Mouse (Mus musculus) left cerebral cortex, adult 18-20 months (tissue): Measurements from ENCODE around the gene Zfp804a. TPM values are rescaled to one million over a fixed set of nuclear protein-coding genes. Genes with fewer than 3 reads are reported as not detected.

Experiments used
- DNase-seq, 2 experiments: peaks; one replicate each; pipeline ENCODE4 v3.0.0; 2021 to 2022; ENCODE audit warnings: low spot score in 2 of 2, mixed read lengths in 1 of 2
- long read RNA-seq, 2 experiments: library from polyadenylated mRNA; stranded (forward); transcript quantifications; one replicate each; pipeline ENCODE4 v2.0.0; 2021
- total RNA-seq, 2 experiments: library from RNA; stranded (reverse); gene quantifications; 2 replicates each; pipeline ENCODE4 v1.2.3; 2021

The Zfp804a gene
- total RNA-seq, result 10 to 100 TPM; 13.6 to 13.9 TPM
- long read RNA-seq, experiment 1, full-length matches to known transcripts, result 7 of 8 reads
- long read RNA-seq, experiment 1, partial matches to known transcripts, result 0 of 8 reads
- long read RNA-seq, experiment 1, other reads (novel, unspliced or antisense), result 1 of 8 reads
- long read RNA-seq, experiment 2, full-length matches to known transcripts, result 3 of 3 reads
- long read RNA-seq, experiment 2, partial matches to known transcripts, result 0 of 3 reads
- long read RNA-seq, experiment 2, other reads (novel, unspliced or antisense), result 0 of 3 reads

DNA sequence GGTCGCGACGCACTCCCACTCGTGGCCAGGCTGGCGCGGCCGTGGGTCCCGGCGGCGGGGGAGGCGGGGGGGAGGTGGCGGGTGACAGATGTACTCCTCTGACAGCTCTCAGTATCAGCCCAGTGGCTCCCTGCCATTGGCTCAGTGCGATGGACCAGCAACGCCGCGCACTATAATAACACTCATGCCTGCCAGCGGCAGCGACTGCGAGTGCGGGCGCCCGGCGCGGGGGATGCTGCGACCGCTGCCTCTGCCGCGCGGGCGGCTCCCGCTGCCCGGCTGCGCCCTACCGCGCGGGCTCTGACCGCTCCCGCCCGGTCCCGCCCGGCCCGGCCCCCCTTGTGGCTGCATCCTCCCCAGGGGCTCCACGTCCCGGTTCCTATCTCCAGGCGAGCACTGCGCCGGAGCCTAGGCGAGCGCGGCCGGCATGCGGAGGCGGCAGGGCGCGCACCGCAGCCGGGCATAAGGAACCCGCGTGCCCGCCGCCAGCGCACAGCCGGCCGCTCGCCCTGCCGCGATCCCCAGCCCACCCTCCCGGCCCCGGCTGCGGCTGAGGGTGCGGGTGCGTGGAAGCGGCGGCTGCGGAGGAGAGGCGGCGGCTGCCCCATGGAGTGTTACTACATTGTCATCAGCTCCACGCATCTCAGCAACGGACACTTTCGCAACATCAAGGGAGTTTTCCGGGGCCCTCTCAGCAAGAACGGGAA lies at the start of gene Zfp804a:
Zfp804a (plus strand) TSS at position 38 of the 707 bp plus-strand sequence.
- peak in 1 of 2 experiments; percentile 42 for DNase-seq

GRCm38 (mm10) chr2:82051635-82052034 lies 1.4 kb upstream of the Zfp804a start:
- DNase-seq, result no peak

DNA sequence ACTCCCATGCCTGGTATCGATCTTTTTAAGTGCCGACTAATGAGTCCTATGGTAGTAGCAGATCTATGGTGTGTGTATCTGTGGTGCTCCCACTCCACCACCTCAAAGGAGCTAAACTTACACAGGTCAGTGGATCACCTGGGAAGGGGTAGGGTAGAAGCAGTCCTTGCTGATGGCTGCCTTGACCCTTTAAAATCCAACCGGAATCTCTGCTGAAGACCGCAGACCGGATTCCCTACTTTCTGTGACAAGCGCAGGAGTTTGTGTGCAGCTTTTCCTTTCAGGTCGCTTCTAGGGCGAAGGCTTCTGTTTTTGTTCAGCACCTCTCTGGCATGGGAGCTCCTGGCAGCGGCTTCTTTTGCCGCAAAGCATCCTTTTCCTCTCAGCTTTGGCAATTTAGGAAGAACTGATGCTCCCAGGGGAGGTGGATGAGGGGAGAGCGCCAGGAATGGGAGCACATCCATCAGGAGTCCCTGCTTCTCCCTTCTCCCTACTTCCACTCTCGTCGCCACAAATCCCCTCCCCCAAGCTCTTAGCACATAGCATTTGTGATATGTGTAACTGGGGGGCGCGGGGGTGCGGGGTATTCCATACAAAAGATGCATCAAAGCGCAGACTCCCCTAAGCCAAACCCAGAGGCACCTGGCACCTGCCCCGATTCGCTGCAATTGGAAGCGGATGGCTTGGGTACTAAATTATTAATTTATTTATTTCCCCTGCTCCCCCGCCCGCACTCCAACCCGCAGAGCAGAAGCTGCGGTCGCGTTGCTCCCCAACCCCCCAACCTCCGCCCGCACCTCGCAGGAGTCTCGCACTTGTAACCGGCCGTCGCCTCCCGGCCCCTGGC lies 461 bp upstream of the Zfp804a start:
- DNase-seq, result peak; percentile 45 to 69

DNA sequence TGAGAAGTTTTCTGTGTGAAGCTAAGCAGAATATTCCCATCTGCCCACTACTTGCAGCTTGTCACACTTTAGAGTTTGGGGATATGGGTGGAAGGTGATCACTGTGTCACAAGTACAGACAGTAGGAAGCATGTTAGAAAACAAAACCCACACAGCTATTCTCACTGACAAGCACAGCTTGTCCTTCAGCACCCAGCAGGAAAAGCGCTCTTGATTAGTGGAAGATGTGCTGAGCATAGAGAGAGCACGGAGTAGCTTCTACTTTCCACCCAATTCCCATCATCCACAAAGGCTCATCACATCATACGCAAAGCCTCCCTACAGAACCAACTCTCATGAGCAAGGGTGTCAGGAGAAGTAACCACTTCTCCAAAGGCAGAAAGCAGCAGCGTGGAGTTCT lies 1.4 kb downstream of the Zfp804a start:
- DNase-seq, result peak; percentile 12 to 23

DNA sequence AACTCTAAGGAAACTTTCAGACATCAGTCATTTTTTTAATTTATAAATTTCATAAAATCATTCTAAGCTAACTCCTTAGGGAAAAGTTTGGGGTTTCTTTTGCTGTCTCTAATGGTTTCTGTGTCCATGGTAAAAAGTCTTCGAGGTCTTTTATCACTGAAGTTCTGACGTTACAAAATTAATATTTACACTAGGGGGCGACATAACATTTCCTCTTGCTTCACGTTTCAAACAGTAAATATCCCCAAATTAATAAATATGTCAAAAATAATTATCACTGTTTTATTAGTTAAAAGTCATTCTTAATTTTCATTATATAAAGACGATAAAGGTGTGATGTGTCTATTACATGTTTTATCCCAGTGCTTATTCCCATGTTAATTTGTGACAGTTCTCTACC lies 11.6 kb downstream of the Zfp804a start:
- no peak for DNase-seq

DNA sequence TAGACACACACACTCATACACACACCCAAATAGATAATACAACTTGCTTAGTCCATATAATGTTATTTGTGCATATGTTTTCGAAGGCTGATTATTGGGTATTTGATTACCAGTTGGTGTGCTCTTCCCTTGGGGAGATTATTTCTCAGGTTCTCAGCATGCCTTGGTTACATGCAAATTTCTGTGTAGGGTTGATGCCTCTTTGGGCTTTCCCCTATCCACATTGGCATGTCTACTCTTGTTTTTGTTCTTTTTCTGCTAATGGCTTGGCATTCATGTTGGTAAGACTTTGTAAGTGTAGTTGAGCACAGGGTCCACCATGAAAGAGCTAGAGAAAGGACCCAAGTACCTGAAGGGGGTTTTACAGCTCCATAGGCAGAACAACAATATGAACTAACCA lies 14.9 kb downstream of the Zfp804a start:
- no peak for DNase-seq

GRCm38 (mm10) chr2:82069172-82069571 lies 16.1 kb downstream of the Zfp804a start:
- no peak for DNase-seq

DNA sequence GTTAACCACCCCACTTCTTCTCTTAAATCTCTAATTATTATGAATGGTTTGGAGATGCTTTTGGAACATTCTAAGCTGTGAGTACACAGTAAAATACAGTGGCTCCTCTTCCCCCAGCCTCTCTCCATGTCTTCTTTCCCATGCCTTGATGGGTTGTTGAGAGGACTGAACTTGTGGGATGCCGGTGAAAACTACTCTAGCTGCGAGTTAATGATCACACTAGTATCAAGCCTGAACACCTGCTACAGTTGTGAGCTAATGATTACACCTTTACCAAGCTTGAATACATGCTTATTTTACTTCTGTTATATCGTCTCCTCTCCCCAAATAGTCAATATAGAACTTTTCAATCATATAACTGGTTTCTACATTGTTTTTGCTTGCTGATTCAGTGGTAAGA lies 23.9 kb downstream of the Zfp804a start:
- DNase-seq, result no peak

GRCm38 (mm10) chr2:82078287-82078994 lies 25.4 kb downstream of the Zfp804a start:
- DNase-seq, result no peak

- no peak for DNase-seq
Measured at GRCm38 (mm10) chr2:82080678-82081077, 27.7 kb downstream of the Zfp804a start.

DNA sequence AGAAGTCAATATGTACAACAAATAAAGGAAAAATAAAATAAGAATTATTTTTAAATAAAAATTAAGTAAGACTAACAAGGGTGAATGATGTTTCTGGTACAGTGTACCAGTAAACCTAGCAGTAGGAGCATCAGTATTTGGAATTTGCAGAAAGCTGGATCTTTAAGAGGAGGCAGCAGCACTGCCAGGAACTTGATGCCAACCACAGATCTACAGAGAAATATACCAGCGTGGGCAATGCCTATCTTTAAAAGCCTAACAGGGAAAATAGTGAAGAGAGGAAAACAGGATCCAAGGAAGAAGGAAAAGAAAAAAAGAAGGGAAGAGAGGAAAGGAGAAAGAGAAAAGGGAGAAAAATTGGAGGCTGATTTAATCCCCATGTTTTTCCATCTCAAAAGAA lies 60.1 kb downstream of the Zfp804a start:
- DNase-seq, result no peak

DNA sequence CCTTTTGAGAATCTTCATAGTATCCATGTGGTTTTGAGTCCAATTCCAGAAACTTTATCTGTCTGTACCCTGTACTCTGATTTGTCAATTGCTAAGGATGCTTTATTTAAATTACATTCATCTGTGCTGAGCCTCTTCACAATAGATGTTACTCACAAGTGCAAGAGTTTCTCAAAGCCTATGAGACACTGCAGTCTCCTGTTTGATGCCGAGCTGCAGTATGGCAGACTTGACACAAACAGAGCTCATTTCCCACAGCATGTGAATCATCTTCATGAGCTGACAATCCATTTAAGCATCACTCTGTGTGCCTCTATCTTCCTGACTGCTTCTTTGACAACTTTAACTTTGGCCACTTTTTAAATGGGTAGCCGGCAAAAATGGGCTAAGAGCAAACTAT lies 60.6 kb downstream of the Zfp804a start:
- DNase-seq, result no peak

DNA sequence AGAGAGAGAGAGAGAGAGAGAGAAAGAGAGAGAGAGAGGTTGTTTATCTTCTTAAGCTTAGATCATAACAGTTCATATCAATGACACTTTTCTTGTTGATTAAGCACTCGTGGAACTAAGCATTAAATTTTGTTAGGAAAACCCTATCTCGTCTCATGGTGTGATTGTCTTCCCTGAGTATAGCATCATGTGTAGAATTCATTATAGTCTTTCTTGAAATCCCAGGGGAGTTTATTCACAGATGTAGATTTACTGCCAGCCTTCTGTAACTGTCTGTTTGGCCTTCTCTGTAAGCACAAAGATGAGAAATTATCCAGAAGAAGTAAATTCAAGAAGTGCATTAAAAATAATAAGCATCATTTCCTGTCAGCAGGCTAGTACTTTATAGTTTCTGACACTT lies 66.6 kb downstream of the Zfp804a start:
- DNase-seq, result no peak

DNA sequence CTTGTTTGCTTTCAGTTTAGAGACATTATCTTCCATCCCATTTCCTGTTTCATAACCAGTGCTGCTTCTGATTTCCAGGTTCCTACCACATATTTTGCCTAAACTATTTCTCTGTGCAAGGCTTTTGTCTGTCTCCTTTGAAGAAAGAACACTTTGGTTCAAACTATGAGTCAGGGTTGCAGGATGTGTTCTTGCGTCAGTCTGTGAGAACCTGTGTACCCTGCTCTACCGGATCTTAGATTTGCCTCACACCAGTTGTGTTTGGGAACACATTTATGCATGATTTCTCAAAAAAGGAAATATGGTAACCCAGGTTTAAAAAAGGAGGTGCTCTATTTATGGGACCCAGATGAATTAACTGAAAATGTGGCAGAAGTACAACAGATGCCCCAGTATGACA lies 125.7 kb downstream of the Zfp804a start:
- DNase-seq, result peak in 1 of 2 experiments; percentile 8

DNA sequence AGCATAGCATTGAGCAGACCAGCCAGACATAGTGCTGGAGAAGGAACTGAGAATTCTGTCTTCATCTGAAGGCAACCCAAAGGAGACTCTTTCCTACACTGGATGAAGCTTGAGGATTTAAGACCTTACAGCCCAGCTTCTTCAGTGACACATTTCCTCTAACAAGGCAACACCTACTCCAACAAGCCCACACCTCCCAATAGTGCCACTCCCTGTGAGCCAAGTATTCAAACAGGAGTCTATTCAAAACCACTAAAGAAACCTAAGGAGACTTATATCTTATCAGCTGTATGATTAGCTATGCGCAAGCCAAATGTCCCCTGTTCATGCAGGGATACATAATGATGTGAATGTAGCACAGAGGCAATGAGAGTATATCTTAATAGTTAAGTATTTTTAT lies 128.0 kb downstream of the Zfp804a start:
- no peak for DNase-seq

GRCm38 (mm10) chr2:82199901-82200300 lies 146.9 kb downstream of the Zfp804a start:
- DNase-seq, result no peak

- no peak for DNase-seq
Measured at GRCm38 (mm10) chr2:82200616-82201015, 147.6 kb downstream of the Zfp804a start.

DNA sequence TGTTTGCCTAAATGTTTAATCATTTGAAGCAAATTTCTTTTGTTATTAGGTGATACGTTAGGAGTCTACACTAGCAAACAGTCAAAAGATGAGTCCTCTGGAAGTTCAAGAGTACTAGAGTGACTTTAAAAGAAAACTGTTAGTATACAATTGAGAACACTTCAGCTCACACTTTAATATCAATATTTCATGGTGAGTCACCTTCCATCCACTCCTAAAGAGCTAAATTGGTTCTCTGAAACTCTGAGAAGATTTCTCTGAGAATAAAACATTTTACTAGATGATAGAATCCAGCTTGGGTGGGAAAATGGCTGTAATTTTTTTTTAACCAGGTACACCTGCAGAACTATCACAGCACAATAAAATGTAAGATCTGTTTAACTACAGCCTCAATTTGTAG lies 157.6 kb downstream of the Zfp804a start:
- no peak for DNase-seq

- no peak for DNase-seq
Measured at GRCm38 (mm10) chr2:82211972-82212371, 158.9 kb downstream of the Zfp804a start.

DNA sequence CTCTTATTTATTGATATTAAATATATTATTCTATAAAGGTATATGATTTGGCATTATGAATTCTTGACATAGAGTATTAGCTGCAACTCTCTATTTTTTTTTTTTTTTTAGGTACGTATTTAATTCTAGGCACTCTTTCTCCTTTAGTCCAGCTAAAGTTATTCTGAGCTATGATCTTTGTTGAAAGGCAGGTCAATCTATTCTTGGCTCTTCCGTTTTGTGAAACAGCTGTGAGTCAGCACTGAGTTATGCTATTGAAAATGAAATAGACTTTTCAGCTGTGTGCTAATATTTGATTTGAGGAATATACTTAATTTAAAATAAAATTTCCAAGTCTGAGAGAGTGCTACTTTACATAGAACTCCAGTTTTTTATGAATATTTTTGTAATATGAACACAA lies 164.9 kb downstream of the Zfp804a start:
- DNase-seq, result no peak

- DNase-seq, result no peak
Measured at GRCm38 (mm10) chr2:82246020-82246419, 193.0 kb downstream of the Zfp804a start.
